Mouse (Mus musculus): ENCODE results near the gene Ube2v1. TPM values are rescaled to one million over a fixed set of nuclear protein-coding genes. Genes with fewer than 3 reads are reported as not detected.

Ube2v1 gene
- polyA plus RNA-seq, 1 experiment from 2014 or later = 184 TPM

GRCm38 (mm10) chr2:167583161-167583952, 48.5 kb downstream of the Ube2v1 start:
- Histone ChIP-seq H3K9me3 (ENCODE audit: low read length) (no peaks in the 10 kb centered on the region), H3K27me3 (replicated peaks; ENCODE audit: insufficient read depth, low read length) (no peaks in the 10 kb centered on the region), H3K4me3 (ENCODE audit: low read depth, low read length) (no peak overlapping the region), H3K36me3 (ENCODE audit: insufficient read depth, low read length) (no peaks in the 10 kb centered on the region), H3K9ac (replicated peaks; ENCODE audit: low read depth) (no peak overlapping the region), H3K27ac (ENCODE audit: low read length) (peak overlapping the region; percentile 85), H3K4me2 (replicated peaks; ENCODE audit: low read depth, low read length) (no peak overlapping the region), H3K4me1 (ENCODE audit: insufficient read depth, low read depth, low read length) (peaks cover 15% of the 10 kb centered on the region; the same call in 1 of the 2 replicates)
- ATAC-seq (peak; percentile 82), DNase-seq (ENCODE audit: low spot score) (peak; percentile 87)
- TF ChIP-seq CTCF (IDR thresholded peaks at IDR 0.05) = no peak
- peak; percentile 90 for TF ChIP-seq EP300 (IDR thresholded peaks at IDR 0.05)
- 25% methylated on average over 10 of the region's 10 CpGs for WGBS

GRCm38 (mm10) chr2:167578521-167578920, 53.4 kb downstream of the Ube2v1 start:
- DNase-seq (ENCODE audit: low spot score) = peak; percentile 45
- WGBS = 52% methylated on average over 5 of the region's 5 CpGs
- no peak overlapping the region for H3K9ac ChIP-seq (replicated peaks; ENCODE audit: low read depth)

GRCm38 (mm10) chr2:167577186-167577785, 54.6 kb downstream of the Ube2v1 start:
- no peaks in the 10 kb centered on the region for H3K36me3 ChIP-seq (ENCODE audit: insufficient read depth, low read length)
- TF ChIP-seq CTCF (IDR thresholded peaks at IDR 0.05) (no peak), EP300 (IDR thresholded peaks at IDR 0.05) (no peak)
- 67% methylated on average over 8 of the region's 9 CpGs for WGBS
- H3K27ac ChIP-seq (ENCODE audit: low read length) = no peak overlapping the region
- no peaks in the 10 kb centered on the region for H3K4me1 ChIP-seq (ENCODE audit: insufficient read depth, low read depth, low read length)
- no peak overlapping the region for H3K4me3 ChIP-seq (ENCODE audit: low read depth, low read length)
- no peaks in the 10 kb centered on the region for H3K9me3 ChIP-seq (ENCODE audit: low read length)
- H3K9ac ChIP-seq (replicated peaks; ENCODE audit: low read depth) = no peak overlapping the region
- no peak for DNase-seq (ENCODE audit: low spot score)
- ATAC-seq = no peak
- no peak overlapping the region for H3K4me2 ChIP-seq (replicated peaks; ENCODE audit: low read depth, low read length)
- no peaks in the 10 kb centered on the region for H3K27me3 ChIP-seq (replicated peaks; ENCODE audit: insufficient read depth, low read length)

More at GRCm38 (mm10) chr2:167578521-167578920, 53.4 kb downstream of the Ube2v1 start:
- peaks cover 1% of the 10 kb centered on the region; the same call in 1 of the 2 replicates for H3K4me1 ChIP-seq (ENCODE audit: insufficient read depth, low read depth, low read length)
- H3K4me3 ChIP-seq (ENCODE audit: low read depth, low read length) = no peak overlapping the region
- H3K27me3 ChIP-seq (replicated peaks; ENCODE audit: insufficient read depth, low read length) = no peaks in the 10 kb centered on the region
- no peaks in the 10 kb centered on the region for H3K36me3 ChIP-seq (ENCODE audit: insufficient read depth, low read length)
- ATAC-seq = no peak
- TF ChIP-seq EP300 (IDR thresholded peaks at IDR 0.05) (no peak), CTCF (IDR thresholded peaks at IDR 0.05) (no peak)
- no peak overlapping the region for H3K4me2 ChIP-seq (replicated peaks; ENCODE audit: low read depth, low read length)
- H3K27ac ChIP-seq (ENCODE audit: low read length) = no peak overlapping the region
- no peaks in the 10 kb centered on the region for H3K9me3 ChIP-seq (ENCODE audit: low read length)

- Histone ChIP-seq H3K27ac (ENCODE audit: low read length) (no peak overlapping the region), H3K4me1 (ENCODE audit: insufficient read depth, low read depth, low read length) (no peaks in the 10 kb centered on the region), H3K27me3 (replicated peaks; ENCODE audit: insufficient read depth, low read length) (no peaks in the 10 kb centered on the region), H3K9me3 (ENCODE audit: low read length) (no peaks in the 10 kb centered on the region), H3K9ac (replicated peaks; ENCODE audit: low read depth) (no peak overlapping the region), H3K4me2 (replicated peaks; ENCODE audit: low read depth, low read length) (no peak overlapping the region), H3K4me3 (ENCODE audit: low read depth, low read length) (no peak overlapping the region), H3K36me3 (ENCODE audit: insufficient read depth, low read length) (no peaks in the 10 kb centered on the region)
- DNase-seq (ENCODE audit: low spot score) (no peak), ATAC-seq (no peak)
- 75% methylated on average over 8 of the region's 8 CpGs for WGBS
- TF ChIP-seq EP300 (IDR thresholded peaks at IDR 0.05) (no peak), CTCF (IDR thresholded peaks at IDR 0.05) (no peak)
Measured at GRCm38 (mm10) chr2:167576121-167576620, 55.7 kb downstream of the Ube2v1 start.

GRCm38 (mm10) chr2:167575581-167575980, 56.3 kb downstream of the Ube2v1 start:
- H3K4me3 ChIP-seq (ENCODE audit: low read depth, low read length) = no peak overlapping the region
- no peaks in the 10 kb centered on the region for H3K4me1 ChIP-seq (ENCODE audit: insufficient read depth, low read depth, low read length)
- no peak overlapping the region for H3K4me2 ChIP-seq (replicated peaks; ENCODE audit: low read depth, low read length)
- H3K9ac ChIP-seq (replicated peaks; ENCODE audit: low read depth) = no peak overlapping the region
- no peaks in the 10 kb centered on the region for H3K27me3 ChIP-seq (replicated peaks; ENCODE audit: insufficient read depth, low read length)
- TF ChIP-seq CTCF (IDR thresholded peaks at IDR 0.05) (no peak), EP300 (IDR thresholded peaks at IDR 0.05) (no peak)
- ATAC-seq (no peak), DNase-seq (ENCODE audit: low spot score) (no peak)
- no peak overlapping the region for H3K27ac ChIP-seq (ENCODE audit: low read length)
- no peaks in the 10 kb centered on the region for H3K9me3 ChIP-seq (ENCODE audit: low read length)
- no peaks in the 10 kb centered on the region for H3K36me3 ChIP-seq (ENCODE audit: insufficient read depth, low read length)
- 87% methylated on average over 7 of the region's 7 CpGs for WGBS

GRCm38 (mm10) chr2:167574814-167575213, 57.1 kb downstream of the Ube2v1 start:
- Histone ChIP-seq H3K4me3 (ENCODE audit: low read depth, low read length) (no peak overlapping the region), H3K27ac (ENCODE audit: low read length) (no peak overlapping the region), H3K9me3 (ENCODE audit: low read length) (no peaks in the 10 kb centered on the region), H3K4me2 (replicated peaks; ENCODE audit: low read depth, low read length) (no peak overlapping the region), H3K4me1 (ENCODE audit: insufficient read depth, low read depth, low read length) (peaks cover 6% of the 10 kb centered on the region; the same call in 1 of the 2 replicates), H3K9ac (replicated peaks; ENCODE audit: low read depth) (no peak overlapping the region), H3K36me3 (ENCODE audit: insufficient read depth, low read length) (no peaks in the 10 kb centered on the region), H3K27me3 (replicated peaks; ENCODE audit: insufficient read depth, low read length) (no peaks in the 10 kb centered on the region)
- 53% methylated on average over 9 of the region's 9 CpGs for WGBS
- ATAC-seq (peak; percentile 46), DNase-seq (ENCODE audit: low spot score) (peak; percentile 68)
- TF ChIP-seq CTCF (IDR thresholded peaks at IDR 0.05) (no peak), EP300 (IDR thresholded peaks at IDR 0.05) (no peak)
